Mouse (Mus musculus) kidney, embryonic 16.5 days (tissue): ENCODE data around the gene Fgfr2. TPM values are rescaled to one million over a fixed set of nuclear protein-coding genes. Genes with fewer than 3 reads are reported as not detected.

Source experiments
- ATAC-seq: fragments of 200-750 bp; cut with Nextera tagmentation; 2 replicates; pipeline ENCODE4 v1.8.0; 2017; ENCODE audit warnings: moderate TSS enrichment; ENCODE audit not compliant: low FRiP score, low TSS enrichment
- H3K27ac ChIP-seq: fragments of 300-500 bp; sonication (generic); 2 replicates; pipeline ENCODE4 v1.5.1; 2014; ENCODE audit warnings: low read length
- H3K27me3 ChIP-seq: fragments of 300-500 bp; sonication (generic); 2 replicates; pipeline ENCODE4 v1.6.1; 2014; ENCODE audit warnings: low read length, control low read depth, mixed read lengths; ENCODE audit not compliant: insufficient read depth
- H3K36me3 ChIP-seq: fragments of 300-500 bp; sonication (generic); 2 replicates; pipeline ENCODE4 v1.6.1; 2014; ENCODE audit warnings: low read length, control low read depth, mixed read lengths; ENCODE audit not compliant: insufficient read depth
- H3K4me1 ChIP-seq: fragments of 300-500 bp; sonication (generic); 2 replicates; pipeline ENCODE4 v1.6.1; 2014; ENCODE audit warnings: low read length, control low read depth, mixed read lengths; ENCODE audit not compliant: insufficient read depth
- H3K4me2 ChIP-seq: fragments of 300-500 bp; sonication (generic); replicated peaks from 2 replicates; pipeline ENCODE4 v1.6.1; 2014; ENCODE audit warnings: low read depth, low read length
- H3K4me3 ChIP-seq: fragments of 300-500 bp; sonication (generic); 2 replicates; pipeline ENCODE4 v1.5.1; 2014; ENCODE audit warnings: mild to moderate bottlenecking, low read length
- H3K9ac ChIP-seq: fragments of 300-500 bp; sonication (generic); replicated peaks from 2 replicates; pipeline ENCODE4 v1.6.1; 2014; ENCODE audit warnings: low read length
- H3K9me3 ChIP-seq: fragments of 300-500 bp; sonication (generic); 2 replicates; pipeline ENCODE4 v1.6.1; 2016; ENCODE audit warnings: low read length, control low read depth
- WGBS: fragments of 180-500 bp; shearing (Covaris S2); extraction: QIAGEN DNeasy Blood & Tissue Kit; methylation state at CpG from one replicate; pipeline ENCODE4 v1.1.7; 2014; 5-methylcytosine and 5-hydroxymethylcytosine counted together
- polyA plus RNA-seq: library from polyadenylated mRNA; unstranded; fragments of >200 nt; fragmentation: Nextera tagmentation; extraction: Ambion mirVana; gene quantifications from 2 replicates; pipeline ENCODE4 v1.2.1, GENCODE M21; 2015

Fgfr2 gene
- polyA plus RNA-seq, 1 experiment from 2014 or later, result 118 TPM

DNA sequence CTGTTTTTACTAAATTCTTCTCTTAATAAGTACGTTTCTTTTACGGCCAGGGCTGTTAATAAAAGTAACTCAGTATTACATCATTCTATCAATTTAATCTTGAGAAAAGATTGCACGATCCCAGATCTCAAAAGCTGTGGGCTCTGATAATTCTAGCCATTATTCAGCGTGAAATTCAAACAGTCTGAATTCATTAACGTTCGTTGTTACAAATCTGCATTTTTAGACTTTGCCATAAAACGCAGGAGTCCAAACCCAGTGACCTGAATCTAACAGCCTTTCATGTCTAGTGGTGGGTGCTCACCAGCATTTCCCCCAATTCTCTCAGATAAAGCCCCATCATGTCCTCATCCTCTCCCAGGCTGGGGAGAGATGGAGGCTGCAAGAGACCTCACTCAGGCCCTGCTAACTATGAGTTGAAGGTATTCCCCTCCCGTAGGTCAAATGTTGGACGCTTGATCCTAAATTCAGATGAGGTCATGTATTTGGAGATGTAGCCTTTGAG, 50.0 kb downstream of the Fgfr2 start:
- H3K4me3 ChIP-seq, result no peak overlapping the region
- H3K4me2 ChIP-seq, result no peak overlapping the region
- H3K27ac ChIP-seq, result peak overlapping the region; percentile 52; the same call in 1 of the 2 replicates
- peaks cover 49% of the 10 kb centered on the region for H3K4me1 ChIP-seq
- 0 out of 2 replicates have a peak, but pooled peaks cover 4% of the 10 kb centered on the region for H3K36me3 ChIP-seq
- H3K27me3 ChIP-seq, result no peaks in the 10 kb centered on the region
- H3K9me3 ChIP-seq, result no peaks in the 10 kb centered on the region
- 69% methylated on average over 9 of the region's 9 CpGs for WGBS
- no peak for ATAC-seq
- no peak overlapping the region for H3K9ac ChIP-seq

DNA sequence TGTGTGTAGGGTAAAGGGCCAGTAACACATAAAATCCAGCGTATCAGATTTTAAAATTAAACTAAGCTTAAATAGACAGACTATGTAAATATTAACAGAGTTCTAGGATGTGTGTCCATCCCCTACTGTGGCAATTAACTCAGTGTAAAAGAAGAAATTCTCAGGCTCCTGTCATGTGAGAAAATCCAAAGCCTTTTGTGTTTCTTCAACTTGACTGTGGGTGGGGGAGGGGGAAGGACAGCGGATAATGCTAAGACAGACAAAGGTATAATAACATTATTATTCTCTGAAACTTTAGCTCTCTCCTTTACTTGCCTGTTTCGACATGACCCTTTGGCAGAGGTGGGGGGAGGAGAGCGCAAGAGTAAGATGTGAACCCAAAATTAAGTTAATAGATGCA, 50.6 kb downstream of the Fgfr2 start:
- WGBS, result 65% methylated on average over 4 of the region's 4 CpGs
- 0 out of 2 replicates have a peak, but pooled peaks have one; percentile 28 for ATAC-seq
- H3K27me3 ChIP-seq, result no peaks in the 10 kb centered on the region
- 0 out of 2 replicates have a peak, but pooled peaks cover 9% of the 10 kb centered on the region for H3K36me3 ChIP-seq
- no peak overlapping the region for H3K4me3 ChIP-seq
- H3K9me3 ChIP-seq, result no peaks in the 10 kb centered on the region
- H3K4me2 ChIP-seq, result no peak overlapping the region
- peak overlapping the region; percentile 65; the same call in 1 of the 2 replicates for H3K27ac ChIP-seq
- peaks cover 55% of the 10 kb centered on the region for H3K4me1 ChIP-seq
- H3K9ac ChIP-seq, result no peak overlapping the region

DNA sequence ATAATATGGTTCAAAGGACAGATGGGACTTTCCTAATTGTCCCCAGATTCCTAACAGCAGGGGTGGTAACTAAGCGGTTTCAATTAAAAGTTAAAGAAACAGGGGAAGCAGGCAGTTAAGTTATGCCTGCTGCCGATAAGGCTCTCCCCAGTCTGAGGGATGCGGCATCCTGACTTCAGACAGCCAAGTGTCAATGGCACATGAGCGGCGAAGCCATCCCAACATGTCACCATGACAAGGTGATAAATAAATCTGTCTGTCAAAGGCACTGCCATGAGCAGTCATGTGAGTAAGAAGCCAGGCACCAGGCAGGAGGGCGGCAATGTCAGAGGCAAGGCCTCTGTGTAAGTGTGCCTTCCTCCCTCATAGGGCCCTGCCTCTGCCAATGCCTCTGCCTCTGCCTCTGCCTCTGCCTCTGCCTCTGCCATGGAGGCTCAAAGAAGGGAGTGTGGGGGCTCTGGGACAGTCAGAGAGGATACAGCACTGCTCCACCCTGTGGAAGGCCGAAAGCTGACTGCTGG, 55.8 kb downstream of the Fgfr2 start:
- H3K27ac ChIP-seq, result peak overlapping the region; percentile 47
- WGBS, result 48% methylated on average over 7 of the region's 7 CpGs

DNA sequence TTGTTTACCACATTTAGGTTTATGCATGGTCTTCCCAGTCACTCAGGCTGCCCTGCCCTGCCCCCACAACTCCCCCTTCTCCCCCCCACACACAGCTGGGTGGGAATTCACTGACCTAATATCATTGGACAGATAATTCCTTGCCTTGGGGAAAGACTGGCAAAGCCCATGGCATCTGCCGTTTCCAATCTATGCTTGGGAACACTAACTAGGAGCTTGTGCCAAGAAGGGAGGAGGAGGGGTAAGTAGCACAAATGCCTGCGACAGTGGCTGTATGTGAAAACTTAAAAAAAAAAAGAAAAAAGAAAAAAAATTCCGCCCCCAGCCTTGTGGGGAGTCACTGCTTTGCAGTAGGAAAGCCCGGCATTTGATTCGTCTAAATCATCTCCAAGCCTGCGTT, 56.4 kb downstream of the Fgfr2 start:
- Histone ChIP-seq H3K4me2 (no peak overlapping the region), H3K9me3 (no peaks in the 10 kb centered on the region), H3K9ac (no peak overlapping the region), H3K4me1 (peaks cover 51% of the 10 kb centered on the region), H3K36me3 (0 out of 2 replicates have a peak, but pooled peaks cover 21% of the 10 kb centered on the region), H3K27me3 (no peaks in the 10 kb centered on the region), H3K4me3 (no peak overlapping the region), H3K27ac (no peak overlapping the region)
- WGBS, result 41% methylated on average over 6 of the region's 6 CpGs
- no peak for ATAC-seq

More for the DNA sequence above, 55.8 kb downstream of the Fgfr2 start:
- no peak overlapping the region for H3K4me2 ChIP-seq
- H3K4me3 ChIP-seq, result no peak overlapping the region
- no peaks in the 10 kb centered on the region for H3K9me3 ChIP-seq
- 0 out of 2 replicates have a peak, but pooled peaks cover 21% of the 10 kb centered on the region for H3K36me3 ChIP-seq
- no peaks in the 10 kb centered on the region for H3K27me3 ChIP-seq
- peak overlapping the region; percentile 15; the same call in 1 of the 2 replicates for H3K9ac ChIP-seq
- ATAC-seq, result peak; percentile 52
- peaks cover 51% of the 10 kb centered on the region for H3K4me1 ChIP-seq

DNA sequence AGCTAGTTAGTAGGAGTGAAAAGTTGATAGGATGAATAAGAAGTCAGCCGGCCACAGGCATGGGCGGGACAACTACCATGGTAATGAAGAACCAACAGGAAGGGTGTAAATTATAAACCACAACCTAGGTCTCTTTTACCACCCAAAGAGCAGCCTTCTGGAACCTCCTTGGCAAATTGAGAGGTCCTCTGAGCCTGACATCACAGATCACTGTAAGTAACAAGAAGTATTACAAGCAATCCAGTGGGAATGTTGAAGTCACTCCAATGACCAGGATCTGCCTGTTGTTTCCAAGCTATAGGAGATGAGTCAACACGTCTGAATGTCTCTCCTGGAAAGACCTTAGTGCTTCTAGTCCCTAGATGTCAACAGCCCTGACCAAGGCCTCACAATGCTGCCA, 61.1 kb downstream of the Fgfr2 start:
- H3K4me2 ChIP-seq, result no peak overlapping the region
- 60% methylated on average over 3 of the region's 3 CpGs for WGBS
- no peak overlapping the region for H3K4me3 ChIP-seq
- ATAC-seq, result no peak
- no peaks in the 10 kb centered on the region for H3K27me3 ChIP-seq
- 0 out of 2 replicates have a peak, but pooled peaks cover 20% of the 10 kb centered on the region for H3K36me3 ChIP-seq
- H3K9me3 ChIP-seq, result no peaks in the 10 kb centered on the region
- peaks cover 43% of the 10 kb centered on the region for H3K4me1 ChIP-seq
- no peak overlapping the region for H3K27ac ChIP-seq
- H3K9ac ChIP-seq, result no peak overlapping the region

DNA sequence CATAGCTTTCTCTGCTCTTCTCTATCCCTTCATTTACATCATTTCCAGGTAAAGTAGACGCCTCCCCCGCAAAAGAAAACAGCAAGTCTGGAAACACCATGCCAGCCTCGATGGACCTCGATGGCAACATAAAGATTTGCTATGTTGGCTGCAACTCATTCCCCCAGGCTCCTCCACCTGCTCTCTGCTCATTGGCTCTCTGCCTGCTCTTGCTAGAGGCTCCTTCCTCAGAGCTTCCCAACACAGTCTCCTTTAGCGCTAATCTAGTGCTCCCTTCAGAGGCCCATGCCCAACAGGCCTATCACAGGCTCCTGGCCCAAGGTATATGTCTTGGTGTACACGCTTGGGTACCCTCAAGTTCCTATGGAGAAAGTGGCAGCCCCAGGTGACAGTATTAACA, 63.0 kb downstream of the Fgfr2 start:
- WGBS, result 87% methylated on average over 6 of the region's 6 CpGs
- H3K27ac ChIP-seq, result no peak overlapping the region
- peaks cover 11% of the 10 kb centered on the region; the same call in 1 of the 2 replicates for H3K36me3 ChIP-seq
- ATAC-seq, result no peak
- H3K9ac ChIP-seq, result no peak overlapping the region
- H3K4me1 ChIP-seq, result peaks cover 47% of the 10 kb centered on the region
- no peaks in the 10 kb centered on the region for H3K27me3 ChIP-seq
- H3K9me3 ChIP-seq, result no peaks in the 10 kb centered on the region
- no peak overlapping the region for H3K4me3 ChIP-seq
- H3K4me2 ChIP-seq, result no peak overlapping the region

DNA sequence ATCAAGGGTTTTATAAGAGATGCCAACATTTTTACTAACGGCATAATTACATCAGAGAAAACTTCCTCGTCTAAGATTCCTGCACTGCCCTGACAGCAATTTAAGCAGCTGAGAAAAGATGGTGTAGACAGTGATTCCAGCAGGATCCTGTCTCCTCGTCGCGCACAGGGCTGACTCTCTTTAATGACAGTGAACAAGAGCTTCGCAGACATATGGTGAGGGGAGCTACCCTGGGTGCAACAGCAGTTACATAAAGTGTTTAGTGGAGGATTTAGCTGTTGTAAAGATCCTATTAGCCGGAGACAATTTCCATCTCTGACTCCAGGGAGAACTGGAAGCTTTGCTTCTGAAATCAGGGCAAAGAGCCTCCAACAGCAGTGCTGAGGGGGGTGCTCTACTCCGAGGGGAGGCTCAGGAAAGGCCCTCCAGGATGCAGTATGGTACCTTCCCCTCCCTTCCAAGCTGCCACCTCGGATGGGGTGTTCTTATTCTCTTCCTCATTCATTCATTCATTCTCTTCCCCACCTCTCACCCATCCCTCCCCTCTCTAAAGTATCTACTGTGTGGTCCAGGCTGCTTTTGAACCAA, 63.5 kb downstream of the Fgfr2 start:
- WGBS, result 53% methylated on average over 9 of the region's 9 CpGs
- no peak overlapping the region for H3K9ac ChIP-seq
- no peak for ATAC-seq
- no peak overlapping the region for H3K27ac ChIP-seq
- no peaks in the 10 kb centered on the region for H3K9me3 ChIP-seq
- no peaks in the 10 kb centered on the region for H3K27me3 ChIP-seq
- peaks cover 47% of the 10 kb centered on the region for H3K4me1 ChIP-seq
- peaks cover 15% of the 10 kb centered on the region for H3K36me3 ChIP-seq
- H3K4me2 ChIP-seq, result no peak overlapping the region
- no peak overlapping the region for H3K4me3 ChIP-seq

DNA sequence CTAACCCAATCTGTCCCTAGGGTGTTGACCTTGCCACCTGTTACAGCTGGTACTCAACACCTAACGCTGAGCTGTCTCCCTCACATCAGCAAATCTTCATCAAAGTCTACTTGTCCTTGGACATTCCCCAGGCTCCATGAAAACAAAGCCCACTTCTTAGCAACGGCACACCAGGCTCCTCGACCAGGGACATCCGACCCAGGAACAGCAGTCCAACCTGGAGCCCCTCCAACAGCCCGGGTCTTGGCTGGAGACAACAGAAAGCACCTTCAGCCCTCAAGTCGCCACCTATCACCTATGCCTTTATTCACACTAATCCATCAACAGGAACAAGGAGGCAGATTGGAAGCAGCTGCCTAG, 64.0 kb downstream of the Fgfr2 start:
- peaks cover 50% of the 10 kb centered on the region for H3K4me1 ChIP-seq
- ATAC-seq, result no peak
- H3K9ac ChIP-seq, result no peak overlapping the region
- no peak overlapping the region for H3K27ac ChIP-seq
- H3K36me3 ChIP-seq, result peaks cover 16% of the 10 kb centered on the region
- no peaks in the 10 kb centered on the region for H3K9me3 ChIP-seq
- H3K4me2 ChIP-seq, result no peak overlapping the region
- no peak overlapping the region for H3K4me3 ChIP-seq
- 48% methylated on average over 6 of the region's 6 CpGs for WGBS
- no peaks in the 10 kb centered on the region for H3K27me3 ChIP-seq

DNA sequence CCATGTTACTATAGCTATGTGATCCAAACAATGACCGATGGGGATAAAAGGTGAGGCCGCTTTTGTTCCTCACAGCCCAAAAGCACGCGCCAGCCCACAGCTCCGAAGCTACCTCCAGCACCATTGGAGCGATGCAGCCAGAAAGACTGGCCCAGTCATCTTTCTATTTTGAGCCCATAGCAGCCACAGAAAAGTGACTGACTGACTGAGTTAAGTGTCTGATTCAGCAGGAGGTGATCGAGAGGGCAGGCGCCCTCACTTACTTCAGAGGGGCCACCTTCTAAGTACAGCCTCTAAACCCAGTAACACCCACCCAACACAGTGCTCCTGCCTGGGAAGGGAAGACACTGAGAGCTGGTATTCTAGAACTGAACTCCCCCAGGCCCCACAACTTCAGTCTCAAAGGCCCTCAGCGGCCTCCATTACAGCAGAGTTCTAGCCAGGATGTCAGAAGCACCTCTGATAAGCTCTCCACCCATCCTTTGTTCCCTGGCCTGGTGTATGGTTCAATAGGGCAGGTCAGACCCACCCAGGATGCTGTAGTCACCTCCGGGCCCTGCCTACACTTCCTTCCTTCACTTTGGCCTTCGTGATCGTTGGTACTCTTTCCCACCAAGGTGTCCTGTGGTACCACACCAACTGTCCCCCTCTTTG, 64.5 kb downstream of the Fgfr2 start:
- Histone ChIP-seq H3K4me3 (no peak overlapping the region), H3K9me3 (no peaks in the 10 kb centered on the region), H3K4me1 (peaks cover 55% of the 10 kb centered on the region), H3K9ac (no peak overlapping the region), H3K27me3 (no peaks in the 10 kb centered on the region), H3K36me3 (peaks cover 20% of the 10 kb centered on the region), H3K27ac (no peak overlapping the region), H3K4me2 (no peak overlapping the region)
- 84% methylated on average over 12 of the region's 12 CpGs for WGBS
- ATAC-seq, result no peak

DNA sequence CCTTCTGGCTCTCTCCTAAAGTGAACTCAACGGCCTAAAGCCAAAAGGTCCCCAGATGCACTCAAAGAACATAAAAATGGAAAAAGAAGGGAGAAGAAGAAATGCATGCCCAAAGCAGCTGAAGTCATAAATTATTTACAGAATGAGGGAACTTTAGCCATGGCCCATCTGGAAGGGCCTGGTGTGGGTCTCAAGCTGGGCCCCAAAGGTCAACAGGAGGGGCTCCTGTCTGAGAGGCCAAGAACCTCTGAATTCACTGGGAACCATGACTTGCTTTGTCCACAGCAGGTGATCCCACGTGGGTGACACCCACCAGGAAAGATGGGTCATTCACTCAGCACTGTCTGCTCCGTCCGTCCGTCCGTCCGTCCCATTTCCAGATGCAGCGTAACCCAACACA, 66.2 kb downstream of the Fgfr2 start:
- ATAC-seq, result no peak

More for the DNA sequence above, 66.2 kb downstream of the Fgfr2 start:
- no peak overlapping the region for H3K4me2 ChIP-seq
- WGBS, result 78% methylated on average over 8 of the region's 8 CpGs
- H3K36me3 ChIP-seq, result peaks cover 25% of the 10 kb centered on the region
- H3K27me3 ChIP-seq, result no peaks in the 10 kb centered on the region
- no peak overlapping the region for H3K4me3 ChIP-seq
- no peaks in the 10 kb centered on the region for H3K9me3 ChIP-seq
- no peak overlapping the region for H3K9ac ChIP-seq
- H3K27ac ChIP-seq, result peak overlapping the region; percentile 34; the same call in 1 of the 2 replicates
- H3K4me1 ChIP-seq, result peaks cover 65% of the 10 kb centered on the region
